Mouse (Mus musculus): ENCODE measurements at regions not wholly inside any gene's neighbourhood (a gene's known extent, or its start where the extent isn't known, plus 50 kb on each side); places are given as distances from the start of the nearest gene placed in this dataset.

DNA sequence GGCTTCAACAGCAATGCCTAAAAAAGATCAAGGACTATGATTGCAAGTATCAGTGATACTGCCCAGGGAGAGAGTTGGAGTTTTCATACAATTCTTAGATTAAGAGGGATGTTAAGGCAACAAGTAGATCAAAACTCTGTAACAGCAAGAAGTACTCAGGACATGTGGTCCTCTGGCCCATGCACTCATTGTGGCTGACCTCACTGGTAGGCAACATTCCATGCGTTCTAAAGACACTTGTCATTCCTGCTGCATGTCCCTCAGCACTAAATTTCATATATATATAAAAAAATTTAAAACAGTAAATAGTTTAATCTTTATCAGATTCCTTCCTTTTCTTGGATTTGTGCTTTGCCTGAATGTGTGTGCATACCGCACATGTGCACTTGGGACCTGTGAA is 332.6 kb downstream of the Atp6ap1l start:
- TF ChIP-seq POLR2A (IDR thresholded peaks at IDR 0.05; ENCODE audit: insufficient read depth, low read length), result no peak
- no peak for TF ChIP-seq CTCF (IDR thresholded peaks at IDR 0.05; ENCODE audit: low read depth, low read length)
- TF ChIP-seq EP300 (IDR thresholded peaks at IDR 0.05; ENCODE audit: insufficient read depth, low read depth, low read length), result no peak
